Mouse (Mus musculus): ENCODE measurements at regions not wholly inside any gene's neighbourhood (a gene's known extent, or its start where the extent isn't known, plus 50 kb on each side); places are given as distances from the start of the nearest gene placed in this dataset.

GRCm38 (mm10) chr2:147753089-147753488 lies 293.7 kb downstream of the Foxa2 start:
- Histone ChIP-seq H3K4me1 (ENCODE audit: control insufficient read depth, insufficient read depth, low read length) (no peaks in the 10 kb centered on the region), H3K9me3 (replicated peaks; ENCODE audit: control insufficient read depth, low read length) (no peaks in the 10 kb centered on the region), H3K27ac (ENCODE audit: low read depth, low read length) (no peak overlapping the region), H3K4me2 (no peak overlapping the region), H3K36me3 (ENCODE audit: control insufficient read depth, insufficient read depth, low read length) (no peaks in the 10 kb centered on the region), H3K27me3 (ENCODE audit: control insufficient read depth, insufficient read depth, low read length) (no peaks in the 10 kb centered on the region), H3K4me3 (ENCODE audit: low read depth, low read length) (no peak overlapping the region), H3K9ac (ENCODE audit: low read depth, low read length) (no peak overlapping the region)
- 62% methylated on average over 2 of the region's 2 CpGs for WGBS (ENCODE audit: insufficient replicate concordance)
- ATAC-seq (replicated peaks; ENCODE audit: insufficient number of reproducible peaks, low FRiP score, low TSS enrichment), result no peak

GRCm38 (mm10) chr2:147751831-147752230 lies 294.9 kb downstream of the Foxa2 start:
- Histone ChIP-seq H3K4me2 (no peak overlapping the region), H3K4me3 (ENCODE audit: low read depth, low read length) (no peak overlapping the region), H3K9me3 (replicated peaks; ENCODE audit: control insufficient read depth, low read length) (no peaks in the 10 kb centered on the region), H3K36me3 (ENCODE audit: control insufficient read depth, insufficient read depth, low read length) (no peaks in the 10 kb centered on the region), H3K27me3 (ENCODE audit: control insufficient read depth, insufficient read depth, low read length) (no peaks in the 10 kb centered on the region), H3K27ac (ENCODE audit: low read depth, low read length) (no peak overlapping the region), H3K4me1 (ENCODE audit: control insufficient read depth, insufficient read depth, low read length) (no peaks in the 10 kb centered on the region), H3K9ac (ENCODE audit: low read depth, low read length) (no peak overlapping the region)
- no peak for ATAC-seq (replicated peaks; ENCODE audit: insufficient number of reproducible peaks, low FRiP score, low TSS enrichment)
- WGBS (ENCODE audit: insufficient replicate concordance), result 84% methylated on average over 3 of the region's 3 CpGs

- no peaks in the 10 kb centered on the region for H3K4me1 ChIP-seq (ENCODE audit: control insufficient read depth, insufficient read depth, low read length)
- 67% methylated on average over 4 of the region's 4 CpGs for WGBS (ENCODE audit: insufficient replicate concordance)
- H3K9ac ChIP-seq (ENCODE audit: low read depth, low read length), result no peak overlapping the region
Observed at GRCm38 (mm10) chr2:147748006-147748405, 298.8 kb downstream of the Foxa2 start.

DNA sequence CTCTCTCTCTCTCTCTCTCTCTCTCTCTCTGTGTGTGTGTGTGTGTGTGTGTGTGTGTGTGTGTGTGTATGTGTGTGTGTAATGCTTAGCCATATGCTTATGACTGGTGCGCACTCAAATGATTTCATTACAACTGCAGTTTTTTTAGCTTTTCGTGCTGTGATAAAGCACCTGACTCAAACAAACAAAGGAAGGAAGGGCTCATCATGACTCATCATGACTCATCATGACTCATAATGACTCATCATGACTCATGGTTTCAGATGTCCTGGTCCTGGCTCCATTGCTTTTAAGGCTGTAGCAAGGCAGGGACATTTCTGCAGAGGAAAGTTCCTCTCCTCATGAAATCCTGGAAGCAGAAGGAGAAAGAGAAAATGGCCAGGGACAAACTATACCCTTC lies 302.9 kb downstream of the Foxa2 start:
- no peaks in the 10 kb centered on the region for H3K36me3 ChIP-seq (ENCODE audit: control insufficient read depth, insufficient read depth, low read length)
- H3K4me3 ChIP-seq (ENCODE audit: low read depth, low read length), result no peak overlapping the region
- H3K9ac ChIP-seq (ENCODE audit: low read depth, low read length), result no peak overlapping the region
- WGBS (ENCODE audit: insufficient replicate concordance), result 79% methylated on average over 2 of the region's 2 CpGs
- no peaks in the 10 kb centered on the region for H3K27me3 ChIP-seq (ENCODE audit: control insufficient read depth, insufficient read depth, low read length)
- no peak overlapping the region for H3K27ac ChIP-seq (ENCODE audit: low read depth, low read length)
- H3K9me3 ChIP-seq (replicated peaks; ENCODE audit: control insufficient read depth, low read length), result no peaks in the 10 kb centered on the region
- no peaks in the 10 kb centered on the region for H3K4me1 ChIP-seq (ENCODE audit: control insufficient read depth, insufficient read depth, low read length)
- ATAC-seq (replicated peaks; ENCODE audit: insufficient number of reproducible peaks, low FRiP score, low TSS enrichment), result no peak
- no peak overlapping the region for H3K4me2 ChIP-seq

More at GRCm38 (mm10) chr2:147748006-147748405, 298.8 kb downstream of the Foxa2 start:
- no peak overlapping the region for H3K4me2 ChIP-seq
- no peak overlapping the region for H3K27ac ChIP-seq (ENCODE audit: low read depth, low read length)
- no peak for ATAC-seq (replicated peaks; ENCODE audit: insufficient number of reproducible peaks, low FRiP score, low TSS enrichment)
- no peaks in the 10 kb centered on the region for H3K36me3 ChIP-seq (ENCODE audit: control insufficient read depth, insufficient read depth, low read length)
- H3K9me3 ChIP-seq (replicated peaks; ENCODE audit: control insufficient read depth, low read length), result no peaks in the 10 kb centered on the region
- no peaks in the 10 kb centered on the region for H3K27me3 ChIP-seq (ENCODE audit: control insufficient read depth, insufficient read depth, low read length)
- H3K4me3 ChIP-seq (ENCODE audit: low read depth, low read length), result no peak overlapping the region

DNA sequence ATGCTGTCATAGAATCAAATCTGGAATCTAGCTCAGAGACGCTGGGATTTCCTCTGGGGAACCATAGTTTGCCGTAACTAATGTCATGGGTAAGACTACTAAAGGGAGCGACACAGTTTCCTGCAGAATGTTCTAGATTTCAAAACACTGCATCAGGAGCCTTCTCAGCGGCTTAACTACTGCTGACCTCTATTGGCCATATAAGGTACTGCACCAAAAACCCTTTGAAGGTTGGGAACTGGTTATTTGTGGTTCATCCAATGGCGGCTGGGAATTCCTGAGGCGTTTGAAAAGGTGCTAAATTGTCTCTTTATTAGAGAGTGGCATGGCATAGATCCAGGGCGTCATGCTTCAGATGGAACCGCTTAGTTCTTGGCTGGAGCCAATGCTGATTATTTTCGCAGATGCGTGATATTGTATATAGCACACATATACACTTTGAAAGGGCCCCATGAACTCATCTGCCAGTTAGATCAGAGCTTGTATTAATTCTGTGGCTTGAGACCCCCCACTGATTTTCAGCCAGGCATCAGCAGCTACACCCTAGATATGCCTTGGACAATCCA lies 308.4 kb downstream of the Foxa2 start:
- H3K36me3 ChIP-seq (ENCODE audit: control insufficient read depth, insufficient read depth, low read length), result no peaks in the 10 kb centered on the region
- ATAC-seq (replicated peaks; ENCODE audit: insufficient number of reproducible peaks, low FRiP score, low TSS enrichment), result no peak
- H3K27ac ChIP-seq (ENCODE audit: low read depth, low read length), result no peak overlapping the region
- no peak overlapping the region for H3K4me3 ChIP-seq (ENCODE audit: low read depth, low read length)
- H3K27me3 ChIP-seq (ENCODE audit: control insufficient read depth, insufficient read depth, low read length), result no peaks in the 10 kb centered on the region
- 38% methylated on average over 10 of the region's 10 CpGs for WGBS (ENCODE audit: insufficient replicate concordance)
- no peaks in the 10 kb centered on the region for H3K9me3 ChIP-seq (replicated peaks; ENCODE audit: control insufficient read depth, low read length)
- H3K4me2 ChIP-seq, result no peak overlapping the region
- no peaks in the 10 kb centered on the region for H3K4me1 ChIP-seq (ENCODE audit: control insufficient read depth, insufficient read depth, low read length)
- H3K9ac ChIP-seq (ENCODE audit: low read depth, low read length), result no peak overlapping the region

GRCm38 (mm10) chr2:147727396-147727795 lies 319.4 kb downstream of the Foxa2 start:
- 73% methylated on average over 4 of the region's 4 CpGs for WGBS (ENCODE audit: insufficient replicate concordance)
- no peak overlapping the region for H3K27ac ChIP-seq (ENCODE audit: low read depth, low read length)
- no peak overlapping the region for H3K4me3 ChIP-seq (ENCODE audit: low read depth, low read length)
- no peaks in the 10 kb centered on the region for H3K27me3 ChIP-seq (ENCODE audit: control insufficient read depth, insufficient read depth, low read length)
- no peaks in the 10 kb centered on the region for H3K9me3 ChIP-seq (replicated peaks; ENCODE audit: control insufficient read depth, low read length)
- no peaks in the 10 kb centered on the region for H3K36me3 ChIP-seq (ENCODE audit: control insufficient read depth, insufficient read depth, low read length)
- no peak overlapping the region for H3K9ac ChIP-seq (ENCODE audit: low read depth, low read length)
- no peak for ATAC-seq (replicated peaks; ENCODE audit: insufficient number of reproducible peaks, low FRiP score, low TSS enrichment)
- no peak overlapping the region for H3K4me2 ChIP-seq
- no peaks in the 10 kb centered on the region for H3K4me1 ChIP-seq (ENCODE audit: control insufficient read depth, insufficient read depth, low read length)

- Histone ChIP-seq H3K27ac (ENCODE audit: low read depth, low read length) (no peak overlapping the region), H3K27me3 (ENCODE audit: control insufficient read depth, insufficient read depth, low read length) (no peaks in the 10 kb centered on the region), H3K9me3 (replicated peaks; ENCODE audit: control insufficient read depth, low read length) (no peaks in the 10 kb centered on the region), H3K4me3 (ENCODE audit: low read depth, low read length) (no peak overlapping the region), H3K4me1 (ENCODE audit: control insufficient read depth, insufficient read depth, low read length) (no peaks in the 10 kb centered on the region), H3K4me2 (no peak overlapping the region), H3K36me3 (ENCODE audit: control insufficient read depth, insufficient read depth, low read length) (no peaks in the 10 kb centered on the region), H3K9ac (ENCODE audit: low read depth, low read length) (no peak overlapping the region)
- no peak for ATAC-seq (replicated peaks; ENCODE audit: insufficient number of reproducible peaks, low FRiP score, low TSS enrichment)
- WGBS (ENCODE audit: insufficient replicate concordance), result 72% methylated on average over 3 of the region's 3 CpGs
Observed at GRCm38 (mm10) chr2:147718936-147719335, 327.8 kb downstream of the Foxa2 start.

GRCm38 (mm10) chr2:147717484-147717947 lies 329.3 kb downstream of the Foxa2 start:
- no peak for ATAC-seq (replicated peaks; ENCODE audit: insufficient number of reproducible peaks, low FRiP score, low TSS enrichment)
- H3K4me3 ChIP-seq (ENCODE audit: low read depth, low read length), result no peak overlapping the region

GRCm38 (mm10) chr2:147715791-147716190 lies 331.0 kb downstream of the Foxa2 start:
- no peak for ATAC-seq (replicated peaks; ENCODE audit: insufficient number of reproducible peaks, low FRiP score, low TSS enrichment)
- Histone ChIP-seq H3K27ac (ENCODE audit: low read depth, low read length) (no peak overlapping the region), H3K4me3 (ENCODE audit: low read depth, low read length) (no peak overlapping the region), H3K9ac (ENCODE audit: low read depth, low read length) (no peak overlapping the region), H3K9me3 (replicated peaks; ENCODE audit: control insufficient read depth, low read length) (no peaks in the 10 kb centered on the region), H3K4me2 (no peak overlapping the region), H3K4me1 (ENCODE audit: control insufficient read depth, insufficient read depth, low read length) (peaks cover 2% of the 10 kb centered on the region; the same call in 1 of the 2 replicates), H3K36me3 (ENCODE audit: control insufficient read depth, insufficient read depth, low read length) (no peaks in the 10 kb centered on the region), H3K27me3 (ENCODE audit: control insufficient read depth, insufficient read depth, low read length) (no peaks in the 10 kb centered on the region)
- 82% methylated on average over 5 of the region's 5 CpGs for WGBS (ENCODE audit: insufficient replicate concordance)

More at GRCm38 (mm10) chr2:147717484-147717947, 329.3 kb downstream of the Foxa2 start:
- Histone ChIP-seq H3K27ac (ENCODE audit: low read depth, low read length) (no peak overlapping the region), H3K27me3 (ENCODE audit: control insufficient read depth, insufficient read depth, low read length) (no peaks in the 10 kb centered on the region), H3K36me3 (ENCODE audit: control insufficient read depth, insufficient read depth, low read length) (no peaks in the 10 kb centered on the region), H3K9ac (ENCODE audit: low read depth, low read length) (no peak overlapping the region), H3K4me1 (ENCODE audit: control insufficient read depth, insufficient read depth, low read length) (no peaks in the 10 kb centered on the region), H3K9me3 (replicated peaks; ENCODE audit: control insufficient read depth, low read length) (no peaks in the 10 kb centered on the region), H3K4me2 (no peak overlapping the region)
- 86% methylated on average over 12 of the region's 12 CpGs for WGBS (ENCODE audit: insufficient replicate concordance)

Data from heart, embryonic 11.5 days (tissue).